Mouse (Mus musculus): Measurements from ENCODE around the gene Dcaf15.

DNA sequence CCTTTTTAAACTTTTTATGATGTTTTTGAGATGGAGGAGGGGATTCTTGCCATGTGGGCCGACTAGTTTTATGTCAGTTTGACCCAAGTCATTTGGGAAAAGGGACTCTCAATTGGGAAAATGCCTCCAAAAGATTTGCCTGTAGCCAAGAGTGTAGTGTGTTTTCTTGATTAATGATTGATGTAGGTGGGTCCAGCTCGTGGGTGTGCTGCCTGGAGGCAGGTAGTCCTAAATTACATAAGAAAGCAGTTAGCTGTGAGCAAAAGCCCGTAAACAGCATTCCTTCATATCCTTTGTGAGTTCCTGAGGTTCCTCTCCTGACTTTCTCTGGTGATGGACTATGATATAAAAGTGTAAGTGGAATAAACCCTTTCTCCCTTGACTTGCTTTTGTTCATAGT is 44.6 kb upstream of the Dcaf15 start:
- TF ChIP-seq CTCF (IDR thresholded peaks at IDR 0.05; ENCODE audit: extremely low read depth, insufficient read length, insufficient replicate concordance, low read depth, low read length) (no peak), POLR2A (IDR thresholded peaks at IDR 0.05; ENCODE audit: low read depth, low read length) (no peak)
